Mouse (Mus musculus) small intestine, adult 2 months (tissue): Measurements from ENCODE around the gene Spon1. TPM values are rescaled to one million over a fixed set of nuclear protein-coding genes. Genes with fewer than 3 reads are reported as not detected.

Experiments
- H3K27ac ChIP-seq: fragments of 200-500 bp; 2 replicates; pipeline ENCODE4 v1.5.1; 2012; ENCODE audit warnings: low read depth, low read length, control low read depth, inconsistent platforms; ENCODE audit not compliant: insufficient read depth
- H3K27me3 ChIP-seq: fragments of 200-500 bp; 2 replicates; pipeline ENCODE4 v1.6.1; 2012; ENCODE audit warnings: mild to moderate bottlenecking, moderate library complexity, low read length, inconsistent platforms; ENCODE audit not compliant: control insufficient read depth, insufficient read depth
- H3K36me3 ChIP-seq: fragments of 200-500 bp; 2 replicates; pipeline ENCODE4 v1.6.1; 2012; ENCODE audit warnings: mild to moderate bottlenecking, low read length, control low read depth, inconsistent platforms; ENCODE audit not compliant: control insufficient read depth, insufficient read depth
- H3K4me1 ChIP-seq: fragments of 200-500 bp; 2 replicates; pipeline ENCODE4 v1.6.1; 2012; ENCODE audit warnings: low read length, inconsistent platforms, mixed read lengths; ENCODE audit not compliant: control insufficient read depth, insufficient read depth, insufficient read length
- H3K4me3 ChIP-seq: fragments of 200-500 bp; 2 replicates; pipeline ENCODE4 v1.5.1; 2012; ENCODE audit warnings: low read depth, mild to moderate bottlenecking, control low read depth, inconsistent platforms, low read length, moderate library complexity
- CTCF ChIP-seq: fragments of 200-500 bp; IDR thresholded peaks from 2 replicates; pipeline ENCODE4 v1.5.1; 2012; ENCODE audit warnings: low read depth, mild to moderate bottlenecking, control low read depth, inconsistent platforms, low read length, moderate library complexity, mixed read lengths; ENCODE audit not compliant: insufficient replicate concordance, insufficient read length; ENCODE audit errors: extremely low read depth
- POLR2A ChIP-seq: fragments of 200-500 bp; IDR thresholded peaks from 2 replicates; pipeline ENCODE4 v1.6.1; 2012; ENCODE audit warnings: low read depth, mild to moderate bottlenecking, control low read depth, inconsistent platforms, low read length, moderate library complexity
- WGBS: fragments of 180-500 bp; shearing (Covaris S2); methylation state at CpG from one replicate; pipeline ENCODE4 v1.1.7; 2018; 5-methylcytosine and 5-hydroxymethylcytosine counted together
- polyA plus RNA-seq: library from polyadenylated mRNA; depleted of rRNA; stranded (reverse); fragments of >200 nt; gene quantifications from 2 replicates; pipeline ENCODE4 v1.2.3, GENCODE M21; 2012; rRNA removed

Spon1 gene
- polyA plus RNA-seq: 3.0 and 3.3 TPM in 2 replicates

GRCm38 (mm10) chr7:113765667-113766497 is at the start of gene Spon1:
Spon1 (plus strand) TSS chr7:113765998.
- Histone ChIP-seq H3K27ac (no peak within 1 kb of the TSS), H3K4me3 (peak within 1 kb of the TSS; percentile 56), H3K4me1 (peaks cover 9% of the 10 kb centered on the region; the same call in 1 of the 2 replicates), H3K36me3 (no peaks in the 10 kb centered on the region), H3K27me3 (peaks cover 14% of the 10 kb centered on the region)
- TF ChIP-seq POLR2A: no peak
- TF ChIP-seq CTCF: no peak
- under 1% methylated on average over 55 of the region's 56 CpGs for WGBS

GRCm38 (mm10) chr7:113721994-113722393 is 43.8 kb upstream of the Spon1 start:
- H3K27ac ChIP-seq: no peak overlapping the region
- H3K36me3 ChIP-seq: no peaks in the 10 kb centered on the region
- no peaks in the 10 kb centered on the region for H3K27me3 ChIP-seq
- H3K4me3 ChIP-seq: no peak overlapping the region
- no peak for TF ChIP-seq CTCF
- TF ChIP-seq POLR2A: no peak
- no peaks in the 10 kb centered on the region for H3K4me1 ChIP-seq
- 77% methylated on average over 2 of the region's 2 CpGs for WGBS

- 63% methylated on average over 3 of the region's 3 CpGs for WGBS
- TF ChIP-seq CTCF (no peak), POLR2A (no peak)
- Histone ChIP-seq H3K4me3 (no peak overlapping the region), H3K4me1 (no peaks in the 10 kb centered on the region), H3K36me3 (no peaks in the 10 kb centered on the region), H3K27me3 (no peaks in the 10 kb centered on the region), H3K27ac (no peak overlapping the region)
Measured at GRCm38 (mm10) chr7:113723905-113724304, 41.9 kb upstream of the Spon1 start.

GRCm38 (mm10) chr7:113727999-113728713 is 37.6 kb upstream of the Spon1 start:
- H3K27ac ChIP-seq: no peak overlapping the region
- 71% methylated on average over 8 of the region's 8 CpGs for WGBS
- no peak overlapping the region for H3K4me3 ChIP-seq
- H3K4me1 ChIP-seq: no peaks in the 10 kb centered on the region
- TF ChIP-seq POLR2A (no peak), CTCF (no peak)
- H3K27me3 ChIP-seq: no peaks in the 10 kb centered on the region
- H3K36me3 ChIP-seq: no peaks in the 10 kb centered on the region

- Histone ChIP-seq H3K36me3 (no peaks in the 10 kb centered on the region), H3K4me1 (no peaks in the 10 kb centered on the region), H3K27ac (no peak overlapping the region), H3K27me3 (no peaks in the 10 kb centered on the region), H3K4me3 (no peak overlapping the region)
- WGBS: 48% methylated on average over 2 of the region's 2 CpGs
- TF ChIP-seq CTCF: no peak
Measured at GRCm38 (mm10) chr7:113728926-113729325, 36.9 kb upstream of the Spon1 start.

GRCm38 (mm10) chr7:113730406-113731247 is 35.2 kb upstream of the Spon1 start:
- no peak overlapping the region for H3K27ac ChIP-seq
- no peaks in the 10 kb centered on the region for H3K4me1 ChIP-seq
- WGBS: 66% methylated on average over 8 of the region's 8 CpGs

More at GRCm38 (mm10) chr7:113730406-113731247, 35.2 kb upstream of the Spon1 start:
- H3K36me3 ChIP-seq: no peaks in the 10 kb centered on the region
- no peaks in the 10 kb centered on the region for H3K27me3 ChIP-seq
- no peak overlapping the region for H3K4me3 ChIP-seq
- TF ChIP-seq CTCF: no peak
- TF ChIP-seq POLR2A: no peak
